ENCODE assay signal across 8 mouse cellular contexts in genomic region chr2:38927115-38927979, GRCm38 (mm10). TPM values are rescaled to one million over a fixed set of nuclear protein-coding genes. Genes with fewer than 3 reads are reported as not detected.
DNase-seq lines count a peak whose midpoint lies in the region; TF ChIP-seq lines count a peak whose summit lies in the region.

Nr6a1 (minus strand) TSS chr2:38927688.

- no peak for TF ChIP-seq POLR2A in MEL (IDR thresholded peaks at IDR 0.05; ENCODE audit: control insufficient read depth in 1 of 2, insufficient read depth in 1 of 2, low read depth in 1 of 2, low read length in 2 of 2, poor library complexity in 1 of 2)

- peaks cover 2 to 16% of the 10 kb centered on the region in 2 experiments; a peak in 3 of 4 replicates for H3K4me1 ChIP-seq in MEL (ENCODE audit: control insufficient read depth in 1 of 2, insufficient read depth in 2 of 2, low read length in 2 of 2)

- H3K27ac ChIP-seq in MEL (ENCODE audit: control insufficient read depth, low read depth, low read length): peak within 1 kb of the TSS; percentile 57

- TF ChIP-seq CTCF in MEL (IDR thresholded peaks at IDR 0.05 in 2 of 3, conservative IDR thresholded peaks at IDR 0.05 in 1 of 3; ENCODE audit: control insufficient read depth in 1 of 3, insufficient read depth in 1 of 3, low read depth in 2 of 3, low read length in 3 of 3, poor library complexity in 1 of 3, severe bottlenecking in 1 of 3): peak; percentile 73 to 96 (median 82)

- H3K79me2 ChIP-seq in MEL (ENCODE audit: control insufficient read depth, insufficient read depth, low read length, poor library complexity): peaks cover 13% of the 10 kb centered on the region

- no peak for TF ChIP-seq EP300 in MEL (IDR thresholded peaks at IDR 0.05; ENCODE audit: low read depth in 1 of 2, low read length in 2 of 2)

- no peaks in the 10 kb centered on the region for H3K27me3 ChIP-seq in MEL (ENCODE audit: control insufficient read depth in 1 of 2, insufficient read depth in 2 of 2, low read length in 2 of 2)

- H3K36me3 ChIP-seq in MEL (ENCODE audit: control insufficient read depth in 1 of 2, insufficient read depth in 2 of 2, low read length in 2 of 2): peaks cover 0 to 12% of the 10 kb centered on the region in 2 experiments; a peak in 2 of 4 replicates

- peak within 1 kb of the TSS; percentile 61 for H3K9ac ChIP-seq in MEL (ENCODE audit: control insufficient read depth, low read depth, low read length, poor library complexity, severe bottlenecking)

- peak within 1 kb of the TSS; percentile 48 to 71 for H3K4me3 ChIP-seq in MEL (ENCODE audit: control insufficient read depth in 1 of 2, insufficient read depth in 1 of 2, low read depth in 2 of 2, low read length in 2 of 2)

- TF ChIP-seq RAD21 in MEL (IDR thresholded peaks at IDR 0.05; ENCODE audit: low read depth, low read length): peak; percentile 62

- no peaks in the 10 kb centered on the region for H3K9me3 ChIP-seq in MEL (replicated peaks; ENCODE audit: insufficient read depth, low read length)

- intact Hi-C loops in heart, postnatal 14 days (cut with DNase I): loop anchor here (1.0 to 10.0 kb wide), 2 partner anchors 71 to 257 kb away; no protein-coding TSS in a partner anchor

- peak; percentile 85 for DNase-seq in MEL (ENCODE audit: low read depth, low spot score)
- peak; percentile 62 for DNase-seq in c-Kit-positive CD71-positive TER-119-negative erythroid progenitor cells, embryonic 14.5 days (ENCODE audit: low read depth)
- DNase-seq in fat pad, adult 2 months (ENCODE audit: extremely low read depth, low read depth, low spot score): peak; percentile 74
- peak; percentile 84 to 87 for DNase-seq in heart, postnatal 14 days
- peak; percentile 26 for DNase-seq in layer of hippocampus, adult 9-11 months
- peak; percentile 82 for DNase-seq in lung, postnatal 14 days
- peak; percentile 45 for DNase-seq in retina, adult 2 months (ENCODE audit: low read depth, low spot score)
- peak; percentile 82 for DNase-seq in thymus, postnatal 4 days

TF ChIP-seq in MEL, 35 proteins besides CTCF, POLR2A, EP300 and RAD21:
- TF ChIP-seq E2F4 (IDR thresholded peaks at IDR 0.05; ENCODE audit: borderline replicate concordance, low read depth, low read length): no peak
- TF ChIP-seq MAX (IDR thresholded peaks at IDR 0.05; ENCODE audit: low read length): no peak
- no peak for TF ChIP-seq MYB (IDR thresholded peaks at IDR 0.05; ENCODE audit: low read depth, low read length)
- TF ChIP-seq UBTF (IDR thresholded peaks at IDR 0.05; ENCODE audit: borderline replicate concordance, insufficient read depth, low read depth, low read length): no peak
- TF ChIP-seq MYC (IDR thresholded peaks at IDR 0.05; ENCODE audit: low read depth, low read length): no peak
- TF ChIP-seq BHLHE40 (IDR thresholded peaks at IDR 0.05; ENCODE audit: borderline replicate concordance, low read depth, low read length): peak; percentile 35; the same call in 1 of the 2 replicates
- TF ChIP-seq MXI1 (IDR thresholded peaks at IDR 0.05; ENCODE audit: low read depth, low read length): 0 out of 2 replicates have a peak, but pooled peaks have one; percentile 35
- peak; percentile 72 for TF ChIP-seq ZC3H11A (IDR thresholded peaks at IDR 0.05; ENCODE audit: low read depth, low read length)
- peak; percentile 94 for TF ChIP-seq JUND (IDR thresholded peaks at IDR 0.05; ENCODE audit: low read depth, low read length)
- no peak for TF ChIP-seq USF1 (IDR thresholded peaks at IDR 0.05; ENCODE audit: low read depth, low read length)
- no peak for TF ChIP-seq ZMIZ1 (IDR thresholded peaks at IDR 0.05; ENCODE audit: low read depth, low read length)
- no peak for TF ChIP-seq TCF12 (IDR thresholded peaks at IDR 0.05; ENCODE audit: low read depth, low read length)
- TF ChIP-seq POLR2AphosphoS5 (IDR thresholded peaks at IDR 0.05; ENCODE audit: borderline replicate concordance, low read depth, low read length): no peak
- TF ChIP-seq ELF1 (IDR thresholded peaks at IDR 0.05; ENCODE audit: low read depth, low read length): peak; percentile 29; the same call in 1 of the 2 replicates
- peak; percentile 96 for TF ChIP-seq SMC3 (IDR thresholded peaks at IDR 0.05; ENCODE audit: low read depth, low read length)
- peak; percentile 72; the same call in 1 of the 2 replicates for TF ChIP-seq MAZ (IDR thresholded peaks at IDR 0.05; ENCODE audit: low read depth, low read length)

RNA-seq across cellular contexts. Expression of gene Nr6a1, which starts in this region (rescaled TPM):
- total RNA-seq in MEL (2012; rRNA removed): 5.0 and 5.3 TPM in 2 replicates
- 10 to 100 TPM; 10.2 to 22.8 TPM for polyA plus RNA-seq in MEL (2012; ENCODE audit: insufficient read depth in 1 of 2, insufficient read length in 2 of 2, low read depth in 1 of 2, low replicate concordance in 2 of 2, missing spikeins in 1 of 2)
- total RNA-seq in heart, postnatal 14 days (2021): 1 to 10 TPM; 1.2 to 1.3 TPM

Comparison
In these comparisons a context has a peak if more than half of its experiments do, and no peak if none do; other contexts are left out.
1. Peak in every context shown above with its lines: DNase-seq, H3K4me3 ChIP-seq and H3K27ac ChIP-seq.
2. DNase-seq: peak in every context shown above with its lines; median percentile 86 in heart, postnatal 14 days; 85 in MEL; 82 in lung, postnatal 14 days; 82 in thymus, postnatal 4 days; 74 in fat pad, adult 2 months; 62 in c-Kit-positive CD71-positive TER-119-negative erythroid progenitor cells, embryonic 14.5 days; 45 in retina, adult 2 months; 26 in layer of hippocampus, adult 9-11 months.